Mouse (Mus musculus): ENCODE results near the gene Krtcap2. TPM values are rescaled to one million over a fixed set of nuclear protein-coding genes. Genes with fewer than 3 reads are reported as not detected.
"Not testable (repeated sequence)": the region's sequence is repeated elsewhere in the genome, so short reads cannot be mapped to it uniquely, and the experiment has no call there.

The Krtcap2 gene
- total RNA-seq (2015) (284 and 290 TPM in 2 replicates), total RNA-seq (2017) (294 and 304 TPM in 2 replicates)

GRCm38 (mm10) chr3:89245688-89246171, at the start of gene Krtcap2:
Gene Krtcap2 (plus strand): TSS chr3:89245966.
- ATAC-seq (replicated peaks; ENCODE audit: poor library complexity), result no peak

- peak; percentile 95 for ATAC-seq (replicated peaks; ENCODE audit: poor library complexity)
Measured at GRCm38 (mm10) chr3:89195979-89196877, 49.5 kb upstream of the Krtcap2 start.

- ATAC-seq (replicated peaks; ENCODE audit: poor library complexity), result no peak; the same call in 1 of the 2 replicates
Measured at GRCm38 (mm10) chr3:89199839-89200238, 45.9 kb upstream of the Krtcap2 start.

GRCm38 (mm10) chr3:89202253-89203141, 43.3 kb upstream of the Krtcap2 start, which contains the start of gene Gba:
Gene Gba (plus strand): TSS chr3:89202928.
- peak; percentile 93 for ATAC-seq (replicated peaks; ENCODE audit: poor library complexity)

GRCm38 (mm10) chr3:89203142-89203514, 42.6 kb upstream of the Krtcap2 start:
- no peak for ATAC-seq (replicated peaks; ENCODE audit: poor library complexity)

- ATAC-seq (replicated peaks; ENCODE audit: poor library complexity), result no peak
Measured at GRCm38 (mm10) chr3:89206079-89206478, 39.7 kb upstream of the Krtcap2 start.

- ATAC-seq (replicated peaks; ENCODE audit: poor library complexity), result no peak
Measured at GRCm38 (mm10) chr3:89206695-89207094, 39.1 kb upstream of the Krtcap2 start.

- ATAC-seq (replicated peaks; ENCODE audit: poor library complexity), result no peak
Measured at GRCm38 (mm10) chr3:89208075-89208657, 37.6 kb upstream of the Krtcap2 start.

- ATAC-seq (replicated peaks; ENCODE audit: poor library complexity), result no peak
Measured at GRCm38 (mm10) chr3:89208736-89209135, 37.0 kb upstream of the Krtcap2 start.

GRCm38 (mm10) chr3:89209731-89210130, 36.0 kb upstream of the Krtcap2 start:
- no peak for ATAC-seq (replicated peaks; ENCODE audit: poor library complexity)

GRCm38 (mm10) chr3:89210162-89210561, 35.6 kb upstream of the Krtcap2 start:
- no peak for ATAC-seq (replicated peaks; ENCODE audit: poor library complexity)

- no peak for ATAC-seq (replicated peaks; ENCODE audit: poor library complexity)
Measured at GRCm38 (mm10) chr3:89210731-89211130, 35.0 kb upstream of the Krtcap2 start.

- ATAC-seq (replicated peaks; ENCODE audit: poor library complexity), result peak; percentile 84
Measured at GRCm38 (mm10) chr3:89213803-89214530, 31.8 kb upstream of the Krtcap2 start.

- ATAC-seq (replicated peaks; ENCODE audit: poor library complexity), result no peak
Measured at GRCm38 (mm10) chr3:89214681-89215411, 30.9 kb upstream of the Krtcap2 start, which contains the start of gene Thbs3. Gene Thbs3 (plus strand): TSS chr3:89215180.

GRCm38 (mm10) chr3:89215853-89216252, 29.9 kb upstream of the Krtcap2 start:
- peak; percentile 78 for ATAC-seq (replicated peaks; ENCODE audit: poor library complexity)

- ATAC-seq (replicated peaks; ENCODE audit: poor library complexity), result not testable (repeated sequence)
Measured at GRCm38 (mm10) chr3:89216407-89216806, 29.4 kb upstream of the Krtcap2 start.

- no peak for ATAC-seq (replicated peaks; ENCODE audit: poor library complexity)
Measured at GRCm38 (mm10) chr3:89218271-89218670, 27.5 kb upstream of the Krtcap2 start.

GRCm38 (mm10) chr3:89219546-89219945, 26.2 kb upstream of the Krtcap2 start:
- no peak for ATAC-seq (replicated peaks; ENCODE audit: poor library complexity)

GRCm38 (mm10) chr3:89221167-89221566, 24.6 kb upstream of the Krtcap2 start:
- no peak for ATAC-seq (replicated peaks; ENCODE audit: poor library complexity)

Data from megakaryocyte progenitor cell, adult 5-6 weeks (primary cell).